Mouse (Mus musculus) layer of hippocampus, postnatal 14 days (tissue): ENCODE measurements at regions not wholly inside any gene's neighbourhood (a gene's known extent, or its start where the extent isn't known, plus 50 kb on each side); places are given as distances from the start of the nearest gene placed in this dataset.
A peak's percentile ranks its signal among the peaks of the same experiment; 100 is the strongest.

Source experiments
- DNase-seq, 2 experiments: peaks; one replicate each; pipeline ENCODE4 v3.0.0; 2021 to 2022; ENCODE audit warnings: low spot score in 2 of 2, mixed read lengths in 1 of 2

DNA sequence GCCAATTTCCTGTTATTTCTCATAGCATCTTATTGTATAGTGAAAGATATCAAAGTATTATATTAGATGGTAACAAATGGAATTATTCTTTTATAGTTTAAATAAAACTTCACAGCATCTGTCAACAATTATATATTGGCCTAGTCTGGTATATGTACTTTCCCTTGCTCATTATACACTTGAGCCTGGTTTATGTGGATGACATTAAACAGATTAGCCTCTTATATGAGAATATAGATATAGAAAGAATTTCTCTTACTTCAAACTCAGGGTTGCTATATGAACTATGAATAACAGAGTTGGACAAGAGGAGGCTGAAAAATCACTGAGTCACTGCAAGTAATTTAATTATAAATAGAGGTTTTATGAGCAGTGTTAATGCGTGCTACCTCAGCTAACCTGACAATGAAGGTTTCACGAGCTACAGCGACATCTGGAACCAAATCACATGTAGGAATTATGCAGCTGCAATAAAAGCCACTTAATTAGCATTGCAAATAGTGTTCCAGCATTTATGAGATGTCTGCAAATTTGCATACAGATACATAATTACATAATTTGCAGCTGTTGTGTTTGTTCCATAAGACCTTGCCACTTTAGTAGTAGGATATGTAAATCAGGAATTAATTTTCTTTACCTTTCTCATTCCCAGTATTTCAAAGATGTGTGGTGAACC is 452.9 kb upstream of the Frg1 start:
- DNase-seq = no peak

DNA sequence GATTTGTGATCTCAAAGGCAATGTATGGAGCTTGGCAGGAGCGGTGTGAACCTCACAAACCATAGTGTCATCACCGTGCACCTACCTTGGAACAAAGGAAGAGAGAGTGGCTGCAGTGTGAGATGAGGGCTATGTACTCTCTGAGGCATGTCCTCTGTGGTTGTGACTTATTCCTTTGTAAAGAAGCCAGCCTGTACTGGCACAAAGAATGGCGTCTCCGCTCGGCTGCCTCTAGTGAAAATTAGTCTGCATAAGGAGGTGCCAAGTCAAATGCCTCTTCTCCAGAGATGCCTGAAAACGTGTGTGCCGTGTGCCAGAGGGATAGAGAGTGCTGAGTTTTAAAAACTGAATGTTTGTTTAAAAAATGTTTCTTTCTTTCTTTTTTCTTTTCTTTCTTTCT is 444.0 kb upstream of the Frg1 start:
- peak in 1 of 2 experiments; percentile 4 for DNase-seq

DNA sequence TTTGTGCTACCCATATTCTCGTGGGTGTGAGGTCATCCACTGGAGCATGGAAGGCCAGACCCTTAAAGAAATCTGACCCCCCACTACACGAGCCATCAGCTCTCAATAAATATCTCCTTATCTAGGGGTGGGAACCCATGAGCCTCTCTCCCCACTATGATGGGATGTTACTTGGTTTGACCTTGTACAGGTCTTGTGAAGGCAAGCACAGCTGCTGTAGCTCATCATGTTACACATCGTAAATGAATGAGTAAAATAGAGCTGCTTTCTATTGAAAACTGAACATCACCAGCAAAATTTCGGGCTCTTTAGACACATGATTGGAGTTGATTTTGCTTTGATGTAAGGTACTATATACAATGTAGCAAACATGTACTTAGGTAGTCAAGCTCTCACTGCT is 414.8 kb upstream of the Frg1 start:
- DNase-seq = no peak

DNA sequence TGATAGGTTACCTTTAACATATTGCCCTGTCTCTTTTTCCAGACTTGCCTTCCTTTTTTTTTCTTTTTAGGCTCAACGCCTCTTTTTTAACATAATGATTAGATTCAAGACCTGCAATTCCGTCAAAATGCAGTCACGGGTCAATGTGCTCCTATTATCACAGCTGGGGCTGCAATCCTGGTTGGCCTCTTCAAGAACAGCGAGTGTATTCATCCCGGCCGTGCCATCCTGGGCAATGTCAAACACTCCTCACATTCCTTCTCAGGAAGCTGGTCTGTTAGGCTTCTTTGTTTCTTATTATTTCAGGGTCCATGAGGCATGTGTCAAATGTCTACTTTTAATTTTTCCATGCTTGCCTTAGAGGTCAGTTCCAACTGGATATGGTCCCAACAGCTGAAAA is 413.5 kb upstream of the Frg1 start:
- no peak for DNase-seq

DNA sequence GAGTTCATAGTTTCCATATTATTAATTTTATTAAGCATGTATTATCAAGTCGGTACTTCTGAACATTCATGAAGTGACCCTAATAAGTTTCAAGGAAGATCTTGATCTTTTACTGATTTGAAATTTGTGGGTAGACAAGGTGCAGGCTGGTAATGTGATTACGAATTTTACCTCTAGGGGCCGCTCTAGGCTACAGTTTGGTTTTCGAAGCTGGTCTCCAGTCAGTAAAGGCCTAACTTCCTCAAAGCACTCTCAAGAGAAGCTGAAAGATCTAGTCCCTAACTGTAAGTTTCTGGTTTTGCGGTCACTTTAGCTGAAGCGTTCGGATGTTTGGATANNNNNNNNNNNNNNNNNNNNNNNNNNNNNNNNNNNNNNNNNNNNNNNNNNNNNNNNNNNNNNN is 408.1 kb upstream of the Frg1 start:
- peak; percentile 53 to 68 for DNase-seq

DNA sequence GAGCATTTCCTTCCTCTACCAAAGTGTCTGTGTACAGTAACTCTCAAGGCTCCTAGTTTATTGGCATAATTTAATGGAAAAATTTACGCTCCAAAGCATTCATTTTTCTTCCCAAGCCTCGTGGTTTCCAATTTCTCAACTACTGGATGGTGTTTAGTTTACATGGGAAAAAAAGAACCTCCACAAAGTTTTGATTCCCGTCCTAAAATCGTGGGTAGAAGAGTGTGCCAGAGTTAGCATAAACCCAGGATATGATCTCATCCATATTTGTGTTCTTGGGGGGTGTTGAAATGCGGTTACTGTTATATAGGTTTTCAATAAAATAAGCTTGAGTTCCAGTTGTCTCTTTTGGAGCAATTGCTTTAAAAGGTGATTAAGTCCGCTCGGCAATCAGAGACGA is 406.2 kb upstream of the Frg1 start:
- DNase-seq = no peak

DNA sequence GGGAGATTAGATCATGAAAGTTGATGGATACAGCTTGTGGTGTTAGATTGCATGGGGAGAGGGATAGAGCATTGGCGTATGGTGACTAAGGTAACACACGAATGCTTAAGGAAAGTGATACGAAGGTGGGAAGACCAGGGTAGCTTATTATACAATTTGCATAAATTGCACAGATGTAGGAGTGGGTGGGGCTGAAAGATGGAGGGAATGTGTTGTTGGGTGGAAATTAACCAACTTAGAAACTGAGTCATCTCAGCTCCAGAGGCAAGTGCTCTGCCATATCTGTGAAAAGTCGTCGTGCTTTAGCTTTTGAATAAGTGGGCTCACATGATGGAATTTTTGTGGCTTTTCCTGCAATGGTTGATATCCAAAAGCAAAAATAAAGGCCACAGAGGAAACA is 404.8 kb upstream of the Frg1 start:
- DNase-seq = no peak

DNA sequence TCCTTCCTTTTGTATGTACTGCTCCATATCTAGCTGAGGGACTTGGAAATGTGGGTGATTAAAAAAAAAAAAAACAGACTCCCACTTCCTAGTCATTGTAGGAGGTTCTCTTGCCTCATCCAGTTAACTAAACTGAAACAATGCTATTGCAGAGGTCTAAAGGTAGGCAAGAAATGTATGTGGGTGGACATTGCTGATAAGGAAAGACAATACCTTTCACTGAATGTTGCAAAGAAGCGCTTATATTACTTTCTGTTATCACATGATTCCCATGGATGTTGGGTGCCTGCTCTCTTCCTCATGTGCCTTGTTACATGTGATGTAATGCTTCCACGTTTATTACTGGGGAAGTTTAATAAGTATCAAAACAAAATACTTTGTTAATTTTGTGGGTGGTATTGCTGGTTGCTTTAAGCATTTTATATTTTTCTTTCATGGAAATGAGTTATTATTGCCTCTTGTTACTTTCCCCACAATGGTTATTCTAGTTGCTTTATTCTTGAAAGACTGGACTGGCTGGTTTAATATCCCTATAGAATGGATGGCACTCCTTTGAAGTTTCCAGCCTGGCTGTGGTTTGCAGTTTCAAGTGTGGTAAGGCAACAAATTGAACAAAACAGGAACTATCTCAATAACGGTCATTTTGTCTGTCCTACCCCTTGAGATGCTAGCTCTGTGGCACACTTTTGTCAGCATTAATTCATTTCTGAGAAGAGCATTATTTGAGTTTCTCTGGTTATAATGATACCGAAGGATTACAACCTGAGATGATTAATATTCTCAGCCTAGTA is 403.9 kb upstream of the Frg1 start:
- no peak for DNase-seq

DNA sequence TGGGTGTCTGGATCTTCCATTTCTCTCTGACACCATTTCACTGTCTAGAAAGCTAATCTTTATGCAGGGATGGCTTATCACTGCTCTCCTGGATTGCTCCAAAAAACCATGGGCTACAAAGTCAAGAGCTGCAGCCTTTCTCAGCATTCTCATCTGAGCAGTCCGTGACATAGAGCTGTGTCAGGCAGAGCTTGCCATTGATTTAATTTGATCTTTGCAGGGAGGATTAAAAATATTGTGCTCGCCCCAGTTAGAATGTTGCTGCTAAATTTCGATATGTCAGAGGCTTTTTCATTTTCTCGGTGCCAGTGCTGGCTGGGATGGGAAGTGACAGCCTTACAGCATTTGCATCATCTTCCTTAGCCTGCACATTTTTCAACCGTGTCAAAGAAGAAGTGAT is 401.7 kb upstream of the Frg1 start:
- no peak for DNase-seq

DNA sequence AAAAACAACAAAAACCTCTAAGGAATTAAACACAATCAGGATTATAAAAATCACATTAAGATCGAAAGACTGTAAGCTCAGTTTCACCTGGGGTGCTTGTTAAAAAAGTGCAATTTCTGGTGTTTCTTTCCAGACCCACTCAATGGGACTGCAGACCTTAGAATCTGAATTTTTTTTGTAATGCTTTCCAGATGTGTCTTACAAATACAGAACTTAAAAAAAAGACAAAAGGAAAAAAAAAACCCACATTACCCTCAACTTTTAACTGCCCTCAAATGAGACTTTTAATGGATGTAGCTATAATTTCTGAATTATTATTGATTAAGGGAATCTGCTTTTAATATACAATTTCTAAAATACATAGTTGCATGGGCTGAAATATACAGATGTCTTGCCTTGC is 401.2 kb upstream of the Frg1 start:
- DNase-seq = no peak

DNA sequence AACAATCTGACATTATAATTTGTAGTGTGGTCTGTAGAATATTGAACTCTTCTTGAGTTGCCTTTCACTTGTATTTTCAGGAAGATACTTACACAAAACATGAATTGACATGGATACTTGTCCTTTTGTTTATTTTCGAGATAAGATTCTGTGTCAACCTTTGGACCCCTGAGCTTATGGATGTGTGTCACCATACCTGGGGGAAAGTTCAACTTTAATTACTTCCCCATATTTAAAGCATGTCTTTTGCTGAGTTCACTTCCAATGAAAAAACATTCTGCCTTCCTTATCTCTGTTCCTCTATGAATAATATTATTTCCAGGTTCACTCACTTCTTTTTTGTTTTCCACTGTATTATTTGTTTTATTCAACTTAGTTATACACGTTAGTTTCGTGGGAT is 398.4 kb upstream of the Frg1 start:
- no peak for DNase-seq

DNA sequence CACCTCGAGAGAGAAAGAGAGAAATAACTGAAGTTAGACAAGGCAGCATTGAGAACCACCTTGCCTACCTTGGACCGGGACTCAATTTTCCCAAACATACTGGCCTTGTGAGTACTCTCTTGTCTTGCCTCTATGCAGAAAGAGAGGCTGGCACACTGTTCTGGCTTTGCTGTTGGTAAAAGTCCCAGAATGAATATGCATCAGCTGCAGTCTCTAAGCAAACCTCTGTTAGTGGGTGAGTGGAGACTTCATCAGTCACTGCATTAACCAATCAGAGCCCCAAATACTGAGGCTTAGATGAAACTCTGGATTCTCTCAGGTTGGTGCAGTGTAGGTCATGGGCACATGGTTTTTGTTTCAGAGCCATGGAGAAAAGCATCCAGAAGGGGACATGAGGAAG is 378.8 kb upstream of the Frg1 start:
- DNase-seq = peak in 1 of 2 experiments; percentile 10

DNA sequence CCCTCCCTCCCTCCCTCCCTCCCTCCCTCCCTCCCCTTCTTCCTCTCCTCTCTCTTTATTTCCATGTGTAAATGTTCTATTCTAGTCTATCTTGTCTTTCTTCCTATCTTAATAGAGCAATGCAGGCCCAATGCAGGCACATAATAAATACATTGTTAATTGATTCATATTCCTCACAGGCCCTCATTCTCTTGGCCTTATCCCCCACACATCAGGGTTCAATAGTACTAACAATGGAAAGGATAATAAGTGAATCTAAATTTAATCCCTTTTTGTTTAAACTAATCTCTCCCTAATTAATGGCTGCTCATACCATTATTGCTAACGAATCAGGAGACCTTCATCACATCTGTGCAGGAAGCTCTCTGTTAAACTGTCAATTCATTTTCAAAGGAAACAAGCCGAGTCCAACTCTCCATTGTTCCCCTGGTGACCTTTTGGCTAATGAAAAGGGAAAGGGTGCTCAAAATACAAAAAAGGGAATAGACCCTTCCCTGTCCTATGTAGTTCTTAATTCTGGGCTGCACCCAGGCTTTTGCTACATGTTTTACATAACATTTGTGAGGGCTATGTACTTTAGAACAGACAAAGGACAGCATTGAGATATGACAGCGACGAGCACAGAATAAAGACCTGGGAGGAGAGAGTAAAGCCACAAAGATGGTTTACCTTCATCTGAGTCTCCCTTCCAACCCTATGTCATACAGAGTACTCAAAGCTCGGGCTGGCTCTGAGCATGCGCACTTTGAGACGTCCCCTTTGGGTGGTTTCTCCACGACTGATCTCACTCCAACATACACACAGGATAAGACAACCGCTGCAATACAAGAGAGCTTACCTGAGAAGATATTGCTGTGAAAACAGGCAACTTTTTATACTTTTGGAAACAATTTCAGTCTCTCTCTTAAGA is 370.3 kb upstream of the Frg1 start:
- no peak for DNase-seq

DNA sequence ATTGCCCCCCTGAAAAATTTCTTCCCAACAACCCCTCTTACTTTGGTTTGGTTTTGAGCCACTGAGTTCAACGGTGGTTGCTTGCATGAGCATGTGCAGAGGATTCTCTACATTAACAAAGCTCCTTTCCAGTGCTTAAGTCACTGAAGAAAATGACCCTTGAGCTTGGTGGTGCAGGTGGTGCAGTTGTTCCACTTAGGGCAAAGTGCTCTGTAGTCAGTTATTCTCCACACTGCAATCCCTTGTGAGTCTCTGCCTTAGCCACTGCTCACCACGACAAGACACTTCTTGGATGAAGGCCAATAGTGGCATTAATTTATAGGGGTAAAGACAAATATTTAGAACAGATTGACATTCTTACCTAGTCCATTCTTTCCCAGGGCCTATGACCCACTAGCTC is 369.1 kb upstream of the Frg1 start:
- DNase-seq = no peak

DNA sequence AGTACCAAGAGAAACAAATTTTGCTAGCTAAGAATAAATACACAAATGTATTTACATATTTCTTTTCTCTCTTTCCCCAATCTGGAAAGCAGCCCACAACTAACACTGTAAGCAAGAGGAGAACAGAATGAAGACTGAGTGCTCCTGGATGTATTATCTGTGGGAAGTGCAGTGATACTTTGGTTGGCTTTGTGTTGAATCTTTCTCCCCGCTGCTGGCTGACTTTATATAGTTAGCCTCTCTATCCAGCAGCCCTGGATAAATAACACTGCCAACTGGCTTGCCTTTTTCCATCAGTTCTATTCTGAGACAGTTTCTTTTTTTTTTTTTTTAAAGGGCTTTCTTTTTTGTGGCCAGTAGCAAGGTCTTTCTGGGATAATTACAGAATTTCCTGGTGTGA is 366.0 kb upstream of the Frg1 start:
- DNase-seq = no peak

DNA sequence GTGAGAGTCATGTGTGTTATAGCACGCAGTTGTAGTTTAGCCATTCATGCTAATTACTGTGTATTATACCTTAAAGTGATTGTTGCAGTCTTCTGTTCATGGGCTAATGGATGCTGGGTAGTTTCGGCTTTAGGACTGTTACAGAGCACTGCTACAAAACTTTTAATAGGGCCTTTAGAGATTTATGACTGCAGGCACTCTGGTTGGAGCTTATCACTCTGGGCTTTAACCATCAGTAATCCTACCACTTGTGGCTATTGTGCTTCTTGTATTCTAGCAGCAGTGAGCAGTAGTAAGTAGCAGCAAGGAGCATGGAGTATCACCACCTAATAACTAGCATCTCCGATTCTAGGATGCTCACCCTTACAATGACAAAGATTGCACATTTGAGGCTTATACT is 362.6 kb upstream of the Frg1 start:
- DNase-seq = no peak

DNA sequence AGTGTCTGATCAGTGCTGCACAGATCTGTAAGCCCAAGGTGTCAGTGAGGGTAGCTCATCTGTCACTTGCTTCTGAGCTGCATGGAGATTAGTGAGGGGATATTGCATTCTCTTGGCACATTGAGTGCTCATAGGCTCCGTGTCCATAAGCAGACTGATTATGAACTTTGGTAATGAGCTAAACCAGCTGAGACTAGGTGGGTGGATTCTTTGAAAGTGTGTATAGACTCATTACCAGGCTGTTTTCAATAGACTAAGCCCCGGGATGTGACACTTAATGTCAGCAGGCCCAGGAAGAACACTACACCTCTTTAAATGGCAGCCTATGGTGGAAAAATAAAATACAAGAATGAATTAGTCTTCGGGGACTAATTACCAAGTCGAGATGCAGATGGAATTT is 354.9 kb upstream of the Frg1 start:
- no peak for DNase-seq

DNA sequence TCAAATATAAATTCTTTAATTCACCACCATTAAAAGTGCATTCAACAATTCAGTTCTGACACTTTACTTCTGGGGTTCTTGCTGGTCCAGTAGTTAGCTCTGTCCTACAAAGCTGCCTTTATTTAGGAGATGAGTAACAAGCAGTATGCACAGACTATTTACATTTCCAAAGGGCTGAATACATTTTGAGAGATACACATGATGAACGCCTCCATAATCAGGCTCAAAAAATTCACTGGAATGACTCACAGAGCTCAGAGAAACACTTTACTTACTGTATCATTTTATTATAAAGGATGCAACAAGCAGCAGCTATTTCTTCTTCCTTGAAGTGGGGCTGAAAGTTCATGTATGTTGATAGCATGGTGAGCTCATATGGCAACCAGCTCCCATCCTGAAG is 336.6 kb upstream of the Frg1 start:
- no peak for DNase-seq

DNA sequence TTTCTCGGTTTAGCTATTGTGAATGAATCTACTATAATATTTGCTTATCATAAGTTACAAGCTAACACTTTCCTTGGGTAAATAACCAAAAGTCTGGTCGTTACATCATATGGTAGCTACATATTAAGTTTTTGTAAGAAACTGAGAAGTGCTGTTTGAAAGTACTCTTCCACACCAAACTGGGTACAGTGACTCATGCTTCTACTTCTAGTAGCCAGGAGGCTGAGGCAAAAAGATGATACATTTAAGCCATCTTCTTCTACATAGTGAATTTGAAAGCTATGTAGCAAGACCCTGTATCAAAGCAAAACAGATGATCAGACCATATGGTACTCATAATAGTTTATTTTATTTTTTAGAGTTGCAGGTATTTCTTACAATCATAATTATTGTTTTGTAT is 335.8 kb upstream of the Frg1 start:
- no peak for DNase-seq

DNA sequence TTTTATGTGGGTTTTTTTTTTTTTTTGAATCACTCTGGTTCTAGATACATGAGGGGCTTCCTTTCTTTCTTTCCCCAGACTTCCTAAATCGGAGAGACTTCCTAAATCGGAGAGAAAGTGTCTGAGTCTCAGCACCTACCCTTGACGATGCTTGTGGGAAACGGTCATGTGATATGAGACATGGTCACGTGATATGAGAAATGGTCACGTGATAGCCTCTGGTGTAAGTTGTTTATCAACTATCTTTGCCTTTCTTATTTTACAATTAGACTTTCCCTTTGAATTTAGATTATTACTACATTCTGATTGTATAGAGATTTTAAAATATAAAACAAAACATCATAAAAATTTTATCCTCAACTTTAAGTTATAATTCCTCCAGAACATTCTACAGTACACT is 330.1 kb upstream of the Frg1 start:
- no peak for DNase-seq

DNA sequence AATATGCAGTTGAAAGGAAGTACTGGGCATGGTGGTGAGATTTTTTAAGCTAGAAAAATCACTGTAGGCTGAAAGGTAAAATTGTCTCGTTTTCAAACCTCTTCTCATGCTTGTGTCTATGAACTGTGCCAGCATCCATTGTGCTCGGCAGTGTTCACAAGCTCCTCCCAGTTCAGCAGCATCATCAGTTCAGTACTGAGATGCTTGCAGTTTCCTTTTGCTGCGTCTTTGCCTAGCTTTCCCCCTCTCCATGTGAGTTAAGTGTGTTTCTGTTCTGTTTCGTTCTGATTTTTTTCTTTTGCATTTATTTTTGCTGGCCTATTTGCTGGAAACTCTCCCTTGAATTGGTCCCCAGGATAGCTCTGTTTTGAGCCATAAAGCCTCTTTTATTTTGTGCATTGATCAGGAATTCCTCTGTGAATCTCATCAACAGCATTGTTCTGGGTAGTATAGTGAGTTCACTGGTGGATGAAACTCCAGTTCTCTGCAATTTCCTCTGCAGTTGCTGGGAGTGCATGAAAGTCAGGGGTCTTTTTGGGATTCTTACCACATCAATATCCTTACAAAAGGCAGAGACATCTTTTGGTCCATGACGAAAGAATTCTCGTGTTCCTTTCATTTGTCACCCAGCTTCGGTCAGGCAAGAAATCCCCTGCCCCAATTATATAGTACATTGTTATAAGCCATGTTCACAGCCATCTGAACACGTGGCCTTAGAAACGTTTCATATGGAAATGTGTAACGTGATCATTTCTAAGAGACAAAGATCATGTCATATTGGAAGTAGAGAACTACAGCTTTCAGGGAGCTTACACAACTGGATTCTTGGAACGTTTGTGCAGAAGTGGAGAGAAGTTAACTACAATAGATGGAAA is 326.2 kb upstream of the Frg1 start:
- DNase-seq = no peak
